Mouse (Mus musculus) cortical plate, adult 2 months (tissue): ENCODE measurements around the gene Vps13c. TPM values are rescaled to one million over a fixed set of nuclear protein-coding genes. Genes with fewer than 3 reads are reported as not detected.

Experiments used
- H3K27ac ChIP-seq: fragments of 200-500 bp; 2 replicates; pipeline ENCODE4 v1.5.1; 2012; ENCODE audit warnings: low read length, control low read depth, inconsistent platforms; ENCODE audit not compliant: insufficient read depth
- H3K4me1 ChIP-seq: fragments of 200-500 bp; 2 replicates; pipeline ENCODE4 v1.6.1; 2011; ENCODE audit warnings: low read length; ENCODE audit not compliant: control insufficient read depth, insufficient read depth
- H3K4me3 ChIP-seq: fragments of 200-500 bp; 2 replicates; pipeline ENCODE4 v1.5.1; 2011; ENCODE audit warnings: mild to moderate bottlenecking, low read length, control low read depth; ENCODE audit not compliant: insufficient read depth
- CTCF ChIP-seq: fragments of 200-500 bp; IDR thresholded peaks from 2 replicates; pipeline ENCODE4 v1.5.1; 2011; ENCODE audit warnings: mild to moderate bottlenecking, control low read depth, low read length; ENCODE audit not compliant: insufficient read depth; ENCODE audit errors: extremely low read depth
- POLR2A ChIP-seq: fragments of 200-500 bp; IDR thresholded peaks from 2 replicates; pipeline ENCODE4 v1.6.1; 2011; ENCODE audit warnings: mild to moderate bottlenecking, low read length, control low read depth; ENCODE audit not compliant: insufficient read depth; ENCODE audit errors: extremely low read depth
- polyA plus RNA-seq: library from polyadenylated mRNA; depleted of rRNA; stranded (reverse); fragments of >200 nt; gene quantifications from 2 replicates; pipeline ENCODE4 v1.2.3, GENCODE M21; 2012

Gene Vps13c
- polyA plus RNA-seq, 1 experiment: 34.4 TPM

DNA sequence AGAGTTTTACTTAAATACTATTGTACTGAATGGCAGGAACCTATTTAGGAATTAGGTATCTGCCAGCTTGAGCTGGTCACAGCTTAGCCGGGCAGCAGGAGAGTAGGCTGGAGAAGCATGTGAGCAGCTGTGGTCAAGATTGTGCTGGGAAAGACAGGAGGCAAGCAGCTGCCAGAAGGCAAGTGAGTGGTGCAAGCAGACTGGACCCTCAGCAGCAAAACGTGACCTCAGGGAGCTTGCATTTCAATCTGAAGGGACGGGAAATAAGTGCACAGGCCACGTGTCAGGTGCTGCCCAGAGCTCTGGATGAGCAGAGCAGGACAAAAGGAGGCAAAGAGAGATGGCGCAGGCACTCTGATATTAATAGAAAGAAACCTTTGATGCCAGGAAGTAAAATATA is 60.2 kb downstream of the Vps13c start:
- TF ChIP-seq CTCF: no peak
- no peak for TF ChIP-seq POLR2A

DNA sequence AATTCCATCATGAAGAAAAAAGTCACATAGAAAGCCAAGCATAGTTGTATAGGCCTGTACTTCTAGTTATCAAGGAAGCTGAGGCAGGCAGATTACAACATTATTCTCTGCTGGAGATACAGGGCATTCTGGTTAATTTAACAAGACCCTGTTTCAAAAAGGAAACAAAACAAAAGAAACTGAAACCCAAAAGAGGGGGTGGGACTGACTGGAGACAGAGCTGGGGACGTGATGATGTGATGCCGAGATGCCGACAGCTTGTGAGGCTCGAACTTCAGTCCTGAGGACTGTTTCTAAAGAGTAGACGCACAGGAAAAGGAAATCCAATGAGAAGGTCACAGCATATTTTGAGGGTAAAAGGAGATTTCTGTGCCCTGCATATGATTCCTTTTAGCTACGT is 64.2 kb downstream of the Vps13c start:
- Histone ChIP-seq H3K27ac (no peak overlapping the region), H3K4me3 (no peak overlapping the region), H3K4me1 (no peaks in the 10 kb centered on the region)
- no peak for TF ChIP-seq POLR2A
- no peak for TF ChIP-seq CTCF

More for the DNA sequence above, 60.2 kb downstream of the Vps13c start:
- Histone ChIP-seq H3K27ac (no peak overlapping the region), H3K4me1 (no peaks in the 10 kb centered on the region), H3K4me3 (no peak overlapping the region)

DNA sequence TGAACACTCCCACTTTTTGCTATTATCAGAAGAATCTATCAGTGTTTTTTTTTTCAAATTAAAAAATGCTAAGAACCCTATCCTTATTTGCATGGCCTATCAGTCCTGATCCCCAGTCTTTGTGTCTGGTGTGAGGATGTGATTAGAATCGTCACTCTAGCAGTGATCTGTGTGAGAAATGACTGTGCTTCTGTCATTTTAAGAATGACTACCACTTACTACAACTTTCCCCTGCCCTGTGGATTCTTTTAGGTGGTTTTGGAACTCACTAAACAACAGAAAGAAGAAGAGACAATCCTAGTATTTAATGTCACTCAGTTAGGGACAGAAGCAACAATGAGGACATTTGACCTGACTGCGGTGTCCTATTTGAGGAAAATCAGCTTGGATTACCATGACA is 65.3 kb downstream of the Vps13c start:
- Histone ChIP-seq H3K4me3 (no peak overlapping the region), H3K27ac (no peak overlapping the region), H3K4me1 (no peaks in the 10 kb centered on the region)
- TF ChIP-seq CTCF (no peak), POLR2A (no peak)

GRCm38 (mm10) chr9:67914681-67915080 is 74.5 kb downstream of the Vps13c start:
- no peak overlapping the region for H3K4me3 ChIP-seq
- TF ChIP-seq CTCF (no peak), POLR2A (no peak)
- no peaks in the 10 kb centered on the region for H3K4me1 ChIP-seq
- no peak overlapping the region for H3K27ac ChIP-seq

- no peak for TF ChIP-seq CTCF
- TF ChIP-seq POLR2A: no peak
- Histone ChIP-seq H3K4me1 (no peaks in the 10 kb centered on the region), H3K4me3 (no peak overlapping the region)
These were observed 82.2 kb downstream of the Vps13c start for GRCm38 (mm10) chr9:67922350-67922749.

GRCm38 (mm10) chr9:67930629-67931028 is 90.4 kb downstream of the Vps13c start:
- Histone ChIP-seq H3K27ac (no peak overlapping the region), H3K4me1 (peaks cover 2% of the 10 kb centered on the region)
- TF ChIP-seq CTCF: no peak
- TF ChIP-seq POLR2A: no peak

More at GRCm38 (mm10) chr9:67922350-67922749, 82.2 kb downstream of the Vps13c start:
- H3K27ac ChIP-seq: no peak overlapping the region

GRCm38 (mm10) chr9:67937286-67937685 is 97.1 kb downstream of the Vps13c start:
- H3K4me1 ChIP-seq: peaks cover 3% of the 10 kb centered on the region
- no peak overlapping the region for H3K27ac ChIP-seq
- TF ChIP-seq POLR2A (no peak), CTCF (no peak)

More at GRCm38 (mm10) chr9:67930629-67931028, 90.4 kb downstream of the Vps13c start:
- H3K4me3 ChIP-seq: no peak overlapping the region

GRCm38 (mm10) chr9:67955466-67956010 is 115.3 kb downstream of the Vps13c start:
- H3K4me1 ChIP-seq: peaks cover 3% of the 10 kb centered on the region
- no peak overlapping the region for H3K4me3 ChIP-seq
- TF ChIP-seq CTCF (no peak), POLR2A (no peak)
- no peak overlapping the region for H3K27ac ChIP-seq

More at GRCm38 (mm10) chr9:67937286-67937685, 97.1 kb downstream of the Vps13c start:
- no peak overlapping the region for H3K4me3 ChIP-seq

- H3K4me3 ChIP-seq: no peak overlapping the region
- H3K4me1 ChIP-seq: no peaks in the 10 kb centered on the region
- TF ChIP-seq CTCF (no peak), POLR2A (no peak)
These were observed 121.8 kb downstream of the Vps13c start for GRCm38 (mm10) chr9:67961953-67962352.

GRCm38 (mm10) chr9:67965889-67966288 is 125.7 kb downstream of the Vps13c start:
- TF ChIP-seq POLR2A (no peak), CTCF (no peak)
- H3K4me1 ChIP-seq: no peaks in the 10 kb centered on the region
- no peak overlapping the region for H3K4me3 ChIP-seq
- H3K27ac ChIP-seq: no peak overlapping the region

More at GRCm38 (mm10) chr9:67961953-67962352, 121.8 kb downstream of the Vps13c start:
- no peak overlapping the region for H3K27ac ChIP-seq
